Mouse (Mus musculus): ENCODE results near the gene Tcl1.
"Not testable (repeated sequence)": the region's sequence is repeated elsewhere in the genome, so short reads cannot be mapped to it uniquely, and the experiment has no call there.

Tcl1 gene

GRCm38 (mm10) chr12:105181040-105181644 is 41.5 kb downstream of the Tcl1 start:
- not testable (repeated sequence) for DNase-seq (ENCODE audit: low spot score in 2 of 2)

- not testable (repeated sequence) for DNase-seq (ENCODE audit: low spot score in 2 of 2)
Measured at GRCm38 (mm10) chr12:105176044-105176443, 46.5 kb downstream of the Tcl1 start, which contains the start of gene Tcl1b5. Gene Tcl1b5, plus strand, starts transcription at chr12:105176344.

- DNase-seq (ENCODE audit: low spot score in 2 of 2), result peak in 1 of 2 experiments; percentile 46
Measured at GRCm38 (mm10) chr12:105174318-105174717, 48.3 kb downstream of the Tcl1 start.

GRCm38 (mm10) chr12:105173366-105173765 is 49.2 kb downstream of the Tcl1 start:
- DNase-seq (ENCODE audit: low spot score in 2 of 2), result no peak

Data from left cerebral cortex, adult 9 months (tissue).